ENCODE assay signal across 10 mouse cellular contexts in the genomic region with DNA sequence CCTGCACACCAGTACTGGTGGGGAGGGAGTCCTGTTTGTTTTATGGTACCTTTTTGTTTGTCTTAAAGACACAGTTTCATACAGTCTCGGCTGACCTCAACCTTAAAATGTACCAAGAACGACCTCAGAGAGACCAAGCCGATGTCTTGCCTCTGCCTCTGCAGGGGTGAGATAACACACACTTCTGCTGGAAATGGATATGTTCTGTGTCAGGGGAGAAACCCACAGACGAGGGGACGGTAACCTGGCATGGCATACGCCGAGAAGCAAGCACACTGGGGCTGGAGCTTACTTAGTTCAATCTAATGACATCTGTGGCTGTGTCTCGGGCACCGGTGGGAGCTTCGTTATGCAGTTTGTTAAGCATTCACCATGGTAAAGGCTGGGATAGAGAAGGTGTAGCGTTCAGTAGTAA. TPM values are rescaled to one million over a fixed set of nuclear protein-coding genes. Genes with fewer than 3 reads are reported as not detected.
DNase-seq lines count a peak whose midpoint lies in the region; ATAC-seq and TF ChIP-seq lines count a peak whose summit lies in the region.
"Had no signal": no experiment of that assay in that cellular context is flagged by ENCODE, and none has a peak within 500 bp of the region (broad histone marks: within the 10 kb centered on the region; RNA-seq: fewer than 3 reads in every experiment).

No protein-coding gene starts in this region.

- no peak for TF ChIP-seq CTCF in lung, postnatal 0 days (IDR thresholded peaks at IDR 0.05)
- no peak for TF ChIP-seq CTCF in bone marrow, adult 2 months (IDR thresholded peaks at IDR 0.05; ENCODE audit: control insufficient read depth, insufficient read depth, low read length)
- TF ChIP-seq CTCF in gastrocnemius, adult 2 months (IDR thresholded peaks at IDR 0.05): no peak

- WGBS in lung, postnatal 0 days: 41% methylated on average over 11 of the region's 11 CpGs
- 15% methylated on average over 11 of the region's 11 CpGs for WGBS in bone marrow, adult 2 months

- H3K9ac ChIP-seq in lung, postnatal 0 days (replicated peaks; ENCODE audit: low read depth): no peak overlapping the region
- H3K9ac ChIP-seq: neural tube, embryonic 12.5 days had no signal

- H3K9me3 ChIP-seq in lung, postnatal 0 days (ENCODE audit: low read length): no peaks in the 10 kb centered on the region
- H3K9me3 ChIP-seq: neural tube, embryonic 12.5 days had no signal

- no peaks in the 10 kb centered on the region for H3K27me3 ChIP-seq in lung, postnatal 0 days (replicated peaks; ENCODE audit: insufficient read depth, low read length)
- H3K27me3 ChIP-seq: neural tube, embryonic 12.5 days had no signal

- no peaks in the 10 kb centered on the region for H3K36me3 ChIP-seq in lung, postnatal 0 days (ENCODE audit: insufficient read depth, low read length)
- H3K36me3 ChIP-seq: neural tube, embryonic 12.5 days had no signal

- TF ChIP-seq EP300 in lung, postnatal 0 days (IDR thresholded peaks at IDR 0.05): no peak

- no peak overlapping the region for H3K4me3 ChIP-seq in lung, postnatal 0 days (ENCODE audit: low read depth, low read length)
- peak overlapping the region; percentile 49 for H3K4me3 ChIP-seq in bone marrow, adult 2 months (replicated peaks; ENCODE audit: control insufficient read depth, low read depth, low read length)
- no peak overlapping the region for H3K4me3 ChIP-seq in gastrocnemius, adult 2 months
- H3K4me3 ChIP-seq: neural tube, embryonic 12.5 days had no signal

- ATAC-seq in lung, postnatal 0 days: no peak
- ATAC-seq in hematopoietic stem cell, adult 5-6 weeks (replicated peaks in 1 of 2; ENCODE audit: insufficient read depth in 1 of 2, low FRiP score in 2 of 2, low TSS enrichment in 1 of 2, low read depth in 1 of 2, poor library complexity in 2 of 2, severe bottlenecking in 2 of 2): peak; percentile 9 to 25; a peak in 3 of 4 replicates
- ATAC-seq in megakaryocyte-erythroid progenitor cell, adult 5-6 weeks (replicated peaks; ENCODE audit: low FRiP score, low TSS enrichment, poor library complexity, severe bottlenecking): peak; percentile 70

- intact Hi-C loops in gastrocnemius, adult 2 months (cut with DNase I): no loop called here
- intact Hi-C loops in gastrocnemius, postnatal 14 days (cut with DNase I; ENCODE audit: low total_unique reads): no loop called here

- peaks cover 9% of the 10 kb centered on the region; the same call in 1 of the 2 replicates for H3K4me1 ChIP-seq in lung, postnatal 0 days (ENCODE audit: insufficient read depth, low read depth, low read length)
- H3K4me1 ChIP-seq in bone marrow, adult 2 months (ENCODE audit: control insufficient read depth, insufficient read depth, low read length): peaks cover 14% of the 10 kb centered on the region

- no peak for DNase-seq in lung, postnatal 0 days (ENCODE audit: low spot score)
- DNase-seq in lung, postnatal 10 days: no peak
- no peak for DNase-seq in embryo, embryonic 10.5 days (ENCODE audit: low spot score)
- no peak for DNase-seq in gastrocnemius, adult 2 months
- no peak for DNase-seq in gastrocnemius, postnatal 14 days
- DNase-seq: cerebellum, adult 11 months had no signal

- no peak overlapping the region for H3K4me2 ChIP-seq in lung, postnatal 0 days (replicated peaks; ENCODE audit: low read depth, low read length)
- H3K4me2 ChIP-seq: neural tube, embryonic 12.5 days had no signal

- H3K27ac ChIP-seq in lung, postnatal 0 days (ENCODE audit: low read length): peak overlapping the region; percentile 73
- H3K27ac ChIP-seq in bone marrow, adult 2 months (ENCODE audit: control insufficient read depth, insufficient read depth, low read depth, low read length, poor library complexity): peak overlapping the region; percentile 89
- no peak overlapping the region for H3K27ac ChIP-seq in gastrocnemius, adult 2 months
- H3K27ac ChIP-seq: neural tube, embryonic 12.5 days had no signal

- no peak for TF ChIP-seq POLR2A in bone marrow, adult 2 months (IDR thresholded peaks at IDR 0.05; ENCODE audit: borderline replicate concordance, control insufficient read depth, low read depth, low read length)

RNA-seq across cellular contexts. Expression of gene Ina, which starts 30.5 kb away (rescaled TPM):
- 0.04 and 0.08 TPM in 2 replicates for polyA plus RNA-seq in lung, postnatal 0 days (2015; fragmentation: Nextera tagmentation; extraction: Ambion mirVana)
- not detected in 2 replicates for polyA plus RNA-seq in bone marrow, adult 2 months (2011; ENCODE audit: insufficient read depth, insufficient read length, low replicate concordance, missing spikeins)
- total RNA-seq in hematopoietic stem cell, adult 5-6 weeks (2017): not detected in 2 replicates
- 1.1 TPM in 1 of 2 replicates, not detected in the other for total RNA-seq in megakaryocyte-erythroid progenitor cell, adult 5-6 weeks (2014; fragmentation: Nextera tagmentation)
- total RNA-seq in megakaryocyte-erythroid progenitor cell, adult 5-6 weeks (2017): 0.09 and 0.27 TPM in 2 replicates
- not detected for total RNA-seq in gastrocnemius, adult 2 months (2021)
- total RNA-seq in gastrocnemius, postnatal 14 days (2021): not detected

RNA-seq across cellular contexts. Expression of gene Nt5c2, which starts 31.0 kb away (rescaled TPM):
- 45.3 and 45.5 TPM in 2 replicates for polyA plus RNA-seq in lung, postnatal 0 days (2015; fragmentation: Nextera tagmentation; extraction: Ambion mirVana)
- polyA plus RNA-seq in bone marrow, adult 2 months (2011; ENCODE audit: insufficient read depth, insufficient read length, low replicate concordance, missing spikeins): 21.9 and 39.2 TPM in 2 replicates
- 93.0 and 138 TPM in 2 replicates for total RNA-seq in hematopoietic stem cell, adult 5-6 weeks (2017)
- 87.1 and 88.5 TPM in 2 replicates for total RNA-seq in megakaryocyte-erythroid progenitor cell, adult 5-6 weeks (2014; fragmentation: Nextera tagmentation)
- 142 and 145 TPM in 2 replicates for total RNA-seq in megakaryocyte-erythroid progenitor cell, adult 5-6 weeks (2017)
- 10 to 100 TPM in 1 of 2 experiments, 1 to 10 TPM in 1; 9.5 to 18.2 TPM for total RNA-seq in gastrocnemius, adult 2 months (2021)
- total RNA-seq in gastrocnemius, postnatal 14 days (2021): 10 to 100 TPM; 17.5 to 23.0 TPM
